Mouse (Mus musculus): ENCODE data around the gene Rcan1. TPM values are rescaled to one million over a fixed set of nuclear protein-coding genes. Genes with fewer than 3 reads are reported as not detected.

Rcan1 gene
- polyA plus RNA-seq, 1 experiment: 2.4 TPM

- H3K4me3 ChIP-seq (replicated peaks): no peak overlapping the region
- peaks cover 36% of the 10 kb centered on the region for H3K36me3 ChIP-seq (replicated peaks; ENCODE audit: low read length)
- no peaks in the 10 kb centered on the region for H3K9me3 ChIP-seq
- H3K4me1 ChIP-seq: peaks cover 26% of the 10 kb centered on the region
- TF ChIP-seq FLI1 (IDR thresholded peaks at IDR 0.05; ENCODE audit: low read length) (no peak), GATA1 (IDR thresholded peaks at IDR 0.05; ENCODE audit: borderline replicate concordance, low read length) (no peak)
- peaks cover 70% of the 10 kb centered on the region for H3K27me3 ChIP-seq (replicated peaks)
These were observed 72.7 kb downstream of the Rcan1 start for GRCm38 (mm10) chr16:92397745-92398573.

- Histone ChIP-seq H3K4me1 (peaks cover 7% of the 10 kb centered on the region; the same call in 1 of the 2 replicates), H3K9me3 (no peaks in the 10 kb centered on the region), H3K4me3 (replicated peaks) (no peak overlapping the region), H3K27me3 (replicated peaks) (peaks cover 33% of the 10 kb centered on the region), H3K36me3 (replicated peaks; ENCODE audit: low read length) (peaks cover 42% of the 10 kb centered on the region)
- TF ChIP-seq GATA1 (IDR thresholded peaks at IDR 0.05; ENCODE audit: borderline replicate concordance, low read length) (no peak), FLI1 (IDR thresholded peaks at IDR 0.05; ENCODE audit: low read length) (no peak)
These were observed 76.9 kb downstream of the Rcan1 start for GRCm38 (mm10) chr16:92393732-92394131.

DNA sequence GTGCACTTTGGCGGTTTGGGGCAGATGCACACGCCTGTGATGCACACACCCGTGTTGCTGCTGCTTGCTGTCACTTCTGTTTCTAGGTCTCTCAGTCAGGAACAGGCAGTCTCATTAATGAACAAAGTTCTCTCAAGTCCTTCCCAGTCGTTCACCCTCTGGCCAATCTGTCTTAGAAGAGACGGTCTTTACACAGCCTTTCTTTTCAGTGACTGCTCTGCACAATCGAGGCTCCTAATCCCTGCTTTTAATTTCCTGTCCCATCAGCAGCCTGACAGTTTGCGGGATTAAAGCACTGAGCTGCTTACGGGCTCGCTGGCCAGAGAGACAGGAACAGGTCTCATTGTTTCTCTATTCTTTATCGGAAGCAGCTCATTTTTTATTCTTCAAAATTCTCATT is 83.0 kb downstream of the Rcan1 start:
- H3K4me1 ChIP-seq: peaks cover 4% of the 10 kb centered on the region; the same call in 1 of the 2 replicates
- no peak overlapping the region for H3K4me3 ChIP-seq (replicated peaks)
- H3K36me3 ChIP-seq (replicated peaks; ENCODE audit: low read length): peaks cover 3% of the 10 kb centered on the region
- TF ChIP-seq GATA1 (IDR thresholded peaks at IDR 0.05; ENCODE audit: borderline replicate concordance, low read length): no peak
- TF ChIP-seq FLI1 (IDR thresholded peaks at IDR 0.05; ENCODE audit: low read length): no peak
- peaks cover 38% of the 10 kb centered on the region for H3K27me3 ChIP-seq (replicated peaks)
- H3K9me3 ChIP-seq: peaks cover 4% of the 10 kb centered on the region; the same call in 1 of the 2 replicates

DNA sequence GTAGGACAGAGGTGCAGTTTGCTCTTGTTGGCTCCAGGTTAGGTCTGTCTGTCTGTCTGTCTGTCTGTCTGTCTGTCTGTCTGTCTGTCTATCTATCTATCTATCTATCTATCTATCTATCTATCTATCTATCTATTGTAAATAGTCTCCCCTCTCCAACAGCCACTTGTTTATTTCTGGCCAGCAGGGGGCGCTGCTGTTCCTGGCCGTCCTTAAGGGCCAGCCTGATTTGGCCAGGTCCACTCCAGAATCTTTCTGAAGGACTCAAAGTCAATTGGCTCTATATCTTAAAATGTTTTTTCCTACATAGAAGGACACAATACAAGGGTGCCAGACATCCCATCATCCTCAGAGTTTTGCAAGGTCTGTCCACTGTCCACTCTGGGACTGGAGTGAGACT is 85.6 kb downstream of the Rcan1 start:
- TF ChIP-seq FLI1 (IDR thresholded peaks at IDR 0.05; ENCODE audit: low read length) (no peak), GATA1 (IDR thresholded peaks at IDR 0.05; ENCODE audit: borderline replicate concordance, low read length) (no peak)
- Histone ChIP-seq H3K36me3 (replicated peaks; ENCODE audit: low read length) (no peaks in the 10 kb centered on the region), H3K4me3 (replicated peaks) (no peak overlapping the region), H3K4me1 (peaks cover 4% of the 10 kb centered on the region; the same call in 1 of the 2 replicates), H3K27me3 (replicated peaks) (peaks cover 54% of the 10 kb centered on the region), H3K9me3 (peaks cover 4% of the 10 kb centered on the region; the same call in 1 of the 2 replicates)

GRCm38 (mm10) chr16:92383412-92383811 is 87.3 kb downstream of the Rcan1 start:
- peaks cover 4% of the 10 kb centered on the region; the same call in 1 of the 2 replicates for H3K4me1 ChIP-seq
- no peak for TF ChIP-seq FLI1 (IDR thresholded peaks at IDR 0.05; ENCODE audit: low read length)
- no peak for TF ChIP-seq GATA1 (IDR thresholded peaks at IDR 0.05; ENCODE audit: borderline replicate concordance, low read length)
- H3K36me3 ChIP-seq (replicated peaks; ENCODE audit: low read length): no peaks in the 10 kb centered on the region
- peaks cover 61% of the 10 kb centered on the region for H3K27me3 ChIP-seq (replicated peaks)
- H3K4me3 ChIP-seq (replicated peaks): no peak overlapping the region
- peaks cover 4% of the 10 kb centered on the region; the same call in 1 of the 2 replicates for H3K9me3 ChIP-seq

GRCm38 (mm10) chr16:92382508-92382907 is 88.2 kb downstream of the Rcan1 start:
- TF ChIP-seq GATA1 (IDR thresholded peaks at IDR 0.05; ENCODE audit: borderline replicate concordance, low read length): no peak
- TF ChIP-seq FLI1 (IDR thresholded peaks at IDR 0.05; ENCODE audit: low read length): no peak
- Histone ChIP-seq H3K27me3 (replicated peaks) (peaks cover 66% of the 10 kb centered on the region), H3K4me3 (replicated peaks) (no peak overlapping the region), H3K9me3 (peaks cover 4% of the 10 kb centered on the region; the same call in 1 of the 2 replicates), H3K4me1 (peaks cover 4% of the 10 kb centered on the region; the same call in 1 of the 2 replicates), H3K36me3 (replicated peaks; ENCODE audit: low read length) (no peaks in the 10 kb centered on the region)

DNA sequence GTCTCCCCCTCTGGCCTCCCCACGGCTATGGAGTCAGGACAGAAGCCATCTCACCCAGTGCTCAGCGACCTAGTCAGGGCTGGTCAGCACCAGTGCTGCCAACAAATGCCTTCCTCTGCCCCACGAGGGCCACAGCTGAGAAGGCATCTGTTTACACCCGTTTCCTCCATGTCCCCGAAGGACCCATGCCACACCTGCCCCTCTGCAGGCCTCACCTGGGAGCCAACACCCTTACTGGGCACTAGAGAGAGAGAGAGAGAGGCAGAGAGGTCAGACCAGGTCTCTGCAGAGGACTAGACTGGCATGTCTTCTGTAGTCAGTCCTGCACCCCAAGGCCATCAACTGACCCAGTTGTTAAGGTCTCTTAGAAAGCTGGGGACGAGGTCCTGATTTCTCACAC is 89.6 kb downstream of the Rcan1 start:
- Histone ChIP-seq H3K27me3 (replicated peaks) (peaks cover 64% of the 10 kb centered on the region), H3K36me3 (replicated peaks; ENCODE audit: low read length) (no peaks in the 10 kb centered on the region), H3K4me1 (peaks cover 4% of the 10 kb centered on the region; the same call in 1 of the 2 replicates), H3K4me3 (replicated peaks) (no peak overlapping the region), H3K9me3 (peaks cover 4% of the 10 kb centered on the region; the same call in 1 of the 2 replicates)
- TF ChIP-seq GATA1 (IDR thresholded peaks at IDR 0.05; ENCODE audit: borderline replicate concordance, low read length): no peak
- no peak for TF ChIP-seq FLI1 (IDR thresholded peaks at IDR 0.05; ENCODE audit: low read length)

- Histone ChIP-seq H3K4me3 (replicated peaks) (no peak overlapping the region), H3K4me1 (no peaks in the 10 kb centered on the region), H3K36me3 (replicated peaks; ENCODE audit: low read length) (no peaks in the 10 kb centered on the region), H3K9me3 (no peaks in the 10 kb centered on the region), H3K27me3 (replicated peaks) (peaks cover 56% of the 10 kb centered on the region)
- TF ChIP-seq GATA1 (IDR thresholded peaks at IDR 0.05; ENCODE audit: borderline replicate concordance, low read length) (no peak), FLI1 (IDR thresholded peaks at IDR 0.05; ENCODE audit: low read length) (no peak)
These were observed 93.7 kb downstream of the Rcan1 start for GRCm38 (mm10) chr16:92376976-92377375.

DNA sequence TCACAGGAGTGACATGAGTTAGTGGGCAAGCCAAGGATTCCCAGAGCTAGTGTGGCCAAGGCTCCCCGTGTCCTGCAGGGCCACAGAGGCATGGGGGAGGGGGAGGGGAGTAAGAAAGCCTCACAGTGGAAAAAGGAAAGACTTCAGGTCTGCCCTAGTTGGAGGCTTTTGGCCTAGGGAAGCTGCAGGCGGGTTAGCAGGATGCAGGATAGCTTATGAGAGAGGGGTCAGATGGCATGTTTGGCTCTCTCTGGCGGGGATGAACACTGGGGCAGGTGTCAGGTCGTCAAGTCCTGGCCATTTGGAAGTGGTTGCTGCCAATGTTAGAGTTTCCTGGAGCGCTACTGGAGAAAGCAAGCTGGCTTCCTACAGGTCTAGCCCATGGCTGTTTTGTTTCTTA is 99.0 kb downstream of the Rcan1 start:
- H3K4me3 ChIP-seq (replicated peaks): no peak overlapping the region
- no peak for TF ChIP-seq GATA1 (IDR thresholded peaks at IDR 0.05; ENCODE audit: borderline replicate concordance, low read length)
- no peaks in the 10 kb centered on the region for H3K9me3 ChIP-seq
- H3K36me3 ChIP-seq (replicated peaks; ENCODE audit: low read length): no peaks in the 10 kb centered on the region
- H3K27me3 ChIP-seq (replicated peaks): peaks cover 47% of the 10 kb centered on the region
- H3K4me1 ChIP-seq: peaks cover 7% of the 10 kb centered on the region

- Histone ChIP-seq H3K9me3 (no peaks in the 10 kb centered on the region), H3K27me3 (replicated peaks) (peaks cover 51% of the 10 kb centered on the region), H3K4me1 (peaks cover 7% of the 10 kb centered on the region), H3K36me3 (replicated peaks; ENCODE audit: low read length) (no peaks in the 10 kb centered on the region), H3K4me3 (replicated peaks) (no peak overlapping the region)
- TF ChIP-seq GATA1 (IDR thresholded peaks at IDR 0.05; ENCODE audit: borderline replicate concordance, low read length) (no peak), FLI1 (IDR thresholded peaks at IDR 0.05; ENCODE audit: low read length) (no peak)
These were observed 101.4 kb downstream of the Rcan1 start for GRCm38 (mm10) chr16:92369260-92369659.
